ENCODE assay signal across 18 mouse cellular contexts in the genomic region with DNA sequence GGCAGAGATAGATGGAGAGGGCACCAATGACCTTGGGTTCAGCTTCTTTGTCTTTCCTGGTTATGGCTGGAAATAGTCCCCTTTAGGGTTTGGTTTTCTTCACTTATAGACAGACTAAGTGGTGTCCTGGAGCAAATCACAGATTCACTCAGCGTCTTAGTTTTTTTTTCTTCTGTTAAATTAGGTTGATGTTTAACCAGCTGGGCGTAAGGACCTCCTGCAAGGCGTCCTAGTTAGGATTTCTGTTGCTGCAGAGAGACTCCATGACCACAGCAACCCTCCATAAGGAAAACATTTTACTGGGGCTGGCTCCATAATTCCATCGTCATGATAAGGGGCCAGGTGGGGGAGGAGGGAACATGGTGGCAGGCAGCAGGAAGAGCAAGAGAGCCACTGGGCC.
"Had no signal": no experiment of that assay in that cellular context is flagged by ENCODE, and none has a peak within 500 bp of the region (broad histone marks: within the 10 kb centered on the region; RNA-seq: fewer than 3 reads in every experiment).

No protein-coding gene starts in this region.

- H3K4me3 ChIP-seq: midbrain, embryonic 10.5 days; midbrain, embryonic 12.5 days; myocyte; neural tube, embryonic 13.5 days; neural tube, embryonic 15.5 days had no signal

- H3K4me1 ChIP-seq: midbrain, embryonic 10.5 days; midbrain, embryonic 12.5 days; neural tube, embryonic 13.5 days; neural tube, embryonic 15.5 days had no signal

- H3K36me3 ChIP-seq: midbrain, embryonic 10.5 days; midbrain, embryonic 12.5 days; neural tube, embryonic 13.5 days; neural tube, embryonic 15.5 days had no signal

- H3K27me3 ChIP-seq: midbrain, embryonic 12.5 days; neural tube, embryonic 13.5 days; neural tube, embryonic 15.5 days had no signal

- H3K27ac ChIP-seq: midbrain, embryonic 10.5 days; midbrain, embryonic 12.5 days; neural tube, embryonic 13.5 days; neural tube, embryonic 15.5 days had no signal

- ATAC-seq: midbrain, embryonic 16.5 days had no signal

- H3K4me2 ChIP-seq: lung, embryonic 14.5 days; midbrain, embryonic 12.5 days; neural tube, embryonic 13.5 days had no signal

- H3K9me3 ChIP-seq: midbrain, embryonic 10.5 days; midbrain, embryonic 12.5 days; neural tube, embryonic 13.5 days; neural tube, embryonic 15.5 days had no signal

- DNase-seq: lung, adult 18-20 months; lung, embryonic 14.5 days; lung, postnatal 10 days; lung, postnatal 4 days; midbrain, embryonic 14.5 days; right cerebral cortex, adult 18-20 months; right cerebral cortex, postnatal 25 days; right cerebral cortex, postnatal 4 days; spleen, adult 18-20 months; thymus, adult 18-20 months; thymus, postnatal 14 days; thymus, postnatal 36 days had no signal

- H3K9ac ChIP-seq: lung, embryonic 14.5 days; midbrain, embryonic 12.5 days; neural tube, embryonic 13.5 days; neural tube, embryonic 15.5 days had no signal
